Mouse (Mus musculus) ES-E14 (cell line): ENCODE data around the gene Nhlrc4. TPM values are rescaled to one million over a fixed set of nuclear protein-coding genes. Genes with fewer than 3 reads are reported as not detected.

Experiments used
- DNase-seq: peaks from one replicate; pipeline ENCODE4 v3.0.0-alpha.2; 2013; ENCODE audit warnings: low read depth, low spot score
- H3K27ac ChIP-seq: 2 replicates; pipeline ENCODE4 v1.5.1; 2012; ENCODE audit warnings: low read depth, mild to moderate bottlenecking, low read length, moderate library complexity, mixed read lengths; ENCODE audit not compliant: poor library complexity, insufficient read depth, severe bottlenecking
- H3K36me3 ChIP-seq: 2 replicates; pipeline ENCODE4 v1.6.1; 2012; ENCODE audit warnings: mild to moderate bottlenecking, low read length, moderate library complexity, mixed read lengths; ENCODE audit not compliant: control insufficient read depth, poor library complexity, insufficient read depth, severe bottlenecking
- H3K4me1 ChIP-seq, 2 experiments: fragments of 150-350 bp in 1 of 2; sonication (generic) in 1 of 2; 2 replicates each; pipeline ENCODE4 v1.6.1; 2012; ENCODE audit warnings: low read length in 2 of 2, mild to moderate bottlenecking in 1 of 2, mixed read lengths in 1 of 2; ENCODE audit not compliant: control insufficient read depth in 2 of 2, insufficient read depth in 2 of 2, poor library complexity in 1 of 2
- H3K4me3 ChIP-seq, 2 experiments: fragments of 150-350 bp in 1 of 2; sonication (generic) in 1 of 2; 2 replicates each; pipeline ENCODE4 v1.5.1; 2012; ENCODE audit warnings: low read length in 2 of 2, low read depth in 1 of 2, mild to moderate bottlenecking in 1 of 2, mixed read lengths in 1 of 2; ENCODE audit not compliant: insufficient read depth in 1 of 2, poor library complexity in 1 of 2, severe bottlenecking in 1 of 2
- H3K9ac ChIP-seq: 2 replicates; pipeline ENCODE4 v1.6.1; 2012; ENCODE audit warnings: low read depth, mild to moderate bottlenecking, low read length, mixed read lengths; ENCODE audit not compliant: poor library complexity, insufficient read depth, severe bottlenecking
- H3K9me3 ChIP-seq: fragments of 150-350 bp; sonication (generic); 2 replicates; pipeline ENCODE4 v1.6.1; 2012; ENCODE audit warnings: low read depth, mild to moderate bottlenecking, low read length; ENCODE audit not compliant: control insufficient read depth, insufficient read depth
- CHD2 ChIP-seq: IDR thresholded peaks from 2 replicates; pipeline ENCODE4 v1.6.1; 2014; ENCODE audit warnings: mild to moderate bottlenecking, low read depth, low read length, inconsistent platforms
- HCFC1 ChIP-seq: IDR thresholded peaks from 2 replicates; pipeline ENCODE4 v1.6.1; 2012; ENCODE audit warnings: low read length, inconsistent platforms, borderline replicate concordance; ENCODE audit not compliant: insufficient read depth
- MAFK ChIP-seq: IDR thresholded peaks from 2 replicates; pipeline ENCODE4 v1.6.1; 2014; ENCODE audit warnings: mild to moderate bottlenecking, low read depth, low read length, inconsistent platforms; ENCODE audit not compliant: insufficient read depth
- ZC3H11A ChIP-seq: IDR thresholded peaks from 2 replicates; pipeline ENCODE4 v1.6.1; 2012; ENCODE audit warnings: low read depth, mild to moderate bottlenecking, inconsistent platforms, low read length, borderline replicate concordance
- ZNF384 ChIP-seq: IDR thresholded peaks from 2 replicates; pipeline ENCODE4 v1.6.1; 2012; ENCODE audit warnings: low read depth, low read length, inconsistent platforms
- in situ Hi-C, 2 experiments: fragments of 600-800 bp; cut with MboI; formaldehyde crosslinking; loops; one replicate each; pipeline ENCODE4 v1.15.1; 2025; ENCODE audit warnings: low sequenced_read_pairs in 2 of 2, inconsistent platforms in 1 of 2; ENCODE audit not compliant: unreplicated experiment in 2 of 2
- total RNA-seq: library from RNA; depleted of rRNA; stranded (reverse); fragments of 300-350 nt; gene quantifications from 2 replicates; pipeline ENCODE4 v1.2.3, GENCODE M21; 2012

Nhlrc4 gene
- total RNA-seq, 1 experiment = 0.18 TPM

- H3K36me3 ChIP-seq = no peaks in the 10 kb centered on the region
- no peak overlapping the region for H3K27ac ChIP-seq
- no peak overlapping the region for H3K9ac ChIP-seq
- no peak for DNase-seq
- H3K9me3 ChIP-seq = no peaks in the 10 kb centered on the region
- H3K4me1 ChIP-seq = peaks cover 0 to 16% of the 10 kb centered on the region in 2 experiments; a peak in 2 of 4 replicates
- TF ChIP-seq MAFK (no peak), ZC3H11A (no peak), HCFC1 (no peak), ZNF384 (no peak), CHD2 (no peak)
- in situ Hi-C loops = no loop called here
- no peak overlapping the region for H3K4me3 ChIP-seq
Observed at GRCm38 (mm10) chr17:25947576-25947975, 2.8 kb upstream of the Nhlrc4 start.

GRCm38 (mm10) chr17:25946891-25947290 is 2.1 kb upstream of the Nhlrc4 start:
- H3K9me3 ChIP-seq = no peaks in the 10 kb centered on the region
- DNase-seq = no peak
- no peaks in the 10 kb centered on the region for H3K36me3 ChIP-seq
- no peak overlapping the region for H3K9ac ChIP-seq
- no peak overlapping the region for H3K27ac ChIP-seq
- peaks cover 0 to 19% of the 10 kb centered on the region in 2 experiments; a peak in 2 of 4 replicates for H3K4me1 ChIP-seq
- no peak overlapping the region for H3K4me3 ChIP-seq
- in situ Hi-C loops = no loop called here
- TF ChIP-seq ZNF384 (no peak), ZC3H11A (no peak), MAFK (no peak), HCFC1 (no peak), CHD2 (no peak)

- Histone ChIP-seq H3K27ac (no peak overlapping the region), H3K4me1 (peaks cover 0 to 19% of the 10 kb centered on the region in 2 experiments; a peak in 2 of 4 replicates), H3K9me3 (no peaks in the 10 kb centered on the region), H3K4me3 (no peak overlapping the region), H3K9ac (no peak overlapping the region), H3K36me3 (no peaks in the 10 kb centered on the region)
- DNase-seq = no peak
- in situ Hi-C loops = no loop called here
- TF ChIP-seq HCFC1 (no peak), CHD2 (no peak)
Observed at GRCm38 (mm10) chr17:25946349-25946748, 1.6 kb upstream of the Nhlrc4 start.

- in situ Hi-C loops = no loop called here
- TF ChIP-seq CHD2 (no peak), ZC3H11A (no peak), ZNF384 (no peak), MAFK (no peak), HCFC1 (no peak)
- Histone ChIP-seq H3K4me1 (peaks cover 2 to 21% of the 10 kb centered on the region in 2 experiments; a peak in 2 of 4 replicates), H3K36me3 (no peaks in the 10 kb centered on the region), H3K9ac (no peak overlapping the region), H3K27ac (no peak overlapping the region), H3K4me3 (no peak overlapping the region), H3K9me3 (no peaks in the 10 kb centered on the region)
- no peak for DNase-seq
Observed at GRCm38 (mm10) chr17:25945517-25946155, 875 bp upstream of the Nhlrc4 start.

GRCm38 (mm10) chr17:25943769-25944168 is 992 bp downstream of the Nhlrc4 start:
- H3K27ac ChIP-seq = no peak overlapping the region; the same call in 1 of the 2 replicates
- in situ Hi-C loops = no loop called here
- H3K36me3 ChIP-seq = no peaks in the 10 kb centered on the region
- no peak for TF ChIP-seq CHD2
- no peak for TF ChIP-seq MAFK
- no peak for TF ChIP-seq ZC3H11A
- TF ChIP-seq HCFC1 = no peak
- no peak for TF ChIP-seq ZNF384
- no peak for DNase-seq
- no peak overlapping the region for H3K9ac ChIP-seq
- H3K4me1 ChIP-seq = peaks cover 3 to 23% of the 10 kb centered on the region in 2 experiments; a peak in 2 of 4 replicates
- H3K9me3 ChIP-seq = no peaks in the 10 kb centered on the region
- no peak overlapping the region for H3K4me3 ChIP-seq
